Mouse (Mus musculus): ENCODE data around the gene Wdr83. TPM values are rescaled to one million over a fixed set of nuclear protein-coding genes. Genes with fewer than 3 reads are reported as not detected.

The Wdr83 gene
- 2.3 TPM for polyA plus RNA-seq (2014; fragmentation: Illumina TruSeq; extraction: RNeasy Lipid Tissue Mini Kit (QIAGEN cat#74804); ENCODE audit: low read depth, low replicate concordance)

DNA sequence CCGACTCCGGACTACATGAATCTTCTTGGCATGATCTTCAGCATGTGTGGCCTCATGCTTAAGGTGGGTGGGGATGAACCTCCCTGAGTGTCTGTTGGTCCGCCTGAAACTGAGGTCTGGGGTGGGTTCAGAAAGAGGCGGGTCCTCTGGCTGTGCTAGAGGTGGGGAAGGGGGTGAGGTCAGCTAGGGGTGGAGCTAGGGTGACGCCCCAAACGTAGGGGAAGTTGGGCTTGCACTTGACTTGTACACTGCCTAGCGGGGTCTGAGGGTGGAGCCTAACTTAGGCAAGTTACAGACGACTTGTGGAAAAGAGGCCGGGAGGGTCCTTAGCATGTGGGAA lies at the start of gene Wdr83:
Gene Wdr83, minus strand, starts transcription at position 91 of the 340 bp plus-strand sequence.

DNA sequence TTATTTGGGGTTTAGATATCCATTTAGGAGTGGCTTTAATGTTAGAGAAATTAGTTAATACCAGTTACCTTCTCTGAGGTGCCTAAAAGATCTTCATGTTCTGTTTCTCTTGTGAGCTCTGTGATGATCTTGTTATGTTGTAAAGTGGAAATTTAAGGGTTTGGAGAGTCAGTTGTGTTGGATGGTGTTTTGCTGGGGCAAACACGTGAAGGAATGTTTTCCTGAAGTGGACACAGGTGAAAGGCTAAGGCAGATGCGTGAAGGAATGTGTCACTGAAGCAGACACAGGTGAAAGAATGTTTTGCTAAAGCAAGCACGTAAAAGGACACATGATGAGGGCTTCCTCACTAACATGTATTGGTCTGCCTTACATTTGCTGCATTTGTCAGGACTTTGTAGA lies 41.9 kb upstream of the Wdr83 start, which contains the start of gene Zfp791:
Gene Zfp791, minus strand, starts transcription at position 101 of the 400 bp plus-strand sequence.

DNA sequence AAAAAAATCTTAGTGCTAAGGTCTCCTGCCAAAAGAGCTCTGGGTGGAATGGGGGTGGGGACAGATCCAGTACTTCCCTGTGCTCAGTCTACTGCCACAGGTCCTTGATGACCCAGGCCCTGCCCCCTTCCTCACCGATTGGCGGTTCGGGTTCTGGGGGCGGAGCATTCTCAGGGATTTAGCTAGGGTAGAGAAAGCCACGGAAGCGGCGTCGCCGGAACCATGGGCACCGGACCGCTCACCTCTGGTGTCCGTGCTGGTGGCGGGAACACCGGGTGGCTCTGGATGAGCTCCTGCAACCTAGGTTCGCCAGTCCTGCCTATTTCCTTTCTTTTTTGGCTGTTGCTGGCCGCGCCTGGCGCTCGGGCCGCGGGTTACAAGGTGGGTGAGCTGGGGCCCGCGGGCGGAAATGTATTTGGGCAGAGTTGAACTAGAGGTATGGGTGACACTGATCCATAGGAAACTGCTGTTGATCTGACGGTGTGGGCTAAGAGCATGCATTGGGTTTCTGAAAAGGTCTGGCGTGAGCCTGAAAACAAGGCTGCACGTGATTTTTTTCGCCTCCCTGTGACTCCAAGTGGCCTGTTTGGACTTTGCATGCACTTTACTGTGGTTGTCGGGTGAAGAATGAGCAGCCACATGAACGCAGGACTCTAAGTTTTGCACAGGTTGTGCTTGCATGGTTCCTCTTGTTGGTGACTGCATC lies 2.2 kb upstream of the Wdr83 start, which contains the start of gene Man2b1:
Gene Man2b1, plus strand, starts transcription at position 163 of the 706 bp plus-strand sequence.

DNA sequence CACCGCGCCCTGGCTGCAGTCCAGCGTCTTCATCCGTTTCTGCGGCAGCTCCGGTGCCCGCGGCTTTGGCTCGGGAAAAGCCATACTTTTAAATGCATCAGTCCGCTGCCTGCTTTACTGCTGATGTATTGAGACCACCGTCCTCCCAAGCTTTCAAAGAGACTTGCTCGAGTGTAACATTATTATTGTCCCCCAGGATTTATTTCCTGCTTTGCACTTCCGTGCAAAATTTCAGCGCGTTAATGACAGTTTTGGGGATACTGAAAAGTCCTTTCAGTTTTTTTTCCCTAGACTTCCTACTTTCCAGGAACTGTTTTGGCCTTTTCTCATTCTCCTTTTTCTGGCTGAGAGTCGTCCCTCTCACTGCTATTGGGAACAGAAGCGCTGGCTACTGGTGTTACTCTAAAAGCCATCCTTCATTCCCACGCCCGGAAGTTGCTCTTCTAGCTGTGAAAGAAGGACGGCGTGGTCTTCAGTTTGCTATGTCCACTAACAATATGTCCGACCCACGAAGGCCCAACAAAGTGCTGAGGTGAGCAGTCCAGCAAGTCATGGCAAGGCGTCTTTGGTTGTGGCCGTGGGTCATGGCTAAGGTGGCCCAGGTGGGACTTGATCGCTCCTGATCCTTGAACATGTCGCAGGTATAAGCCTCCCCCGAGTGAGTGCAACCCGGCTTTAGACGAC lies 432 bp downstream of the Wdr83 start, which contains the start of gene Wdr83os:
Gene Wdr83os, plus strand, starts transcription at position 209 of the 684 bp plus-strand sequence.

DNA sequence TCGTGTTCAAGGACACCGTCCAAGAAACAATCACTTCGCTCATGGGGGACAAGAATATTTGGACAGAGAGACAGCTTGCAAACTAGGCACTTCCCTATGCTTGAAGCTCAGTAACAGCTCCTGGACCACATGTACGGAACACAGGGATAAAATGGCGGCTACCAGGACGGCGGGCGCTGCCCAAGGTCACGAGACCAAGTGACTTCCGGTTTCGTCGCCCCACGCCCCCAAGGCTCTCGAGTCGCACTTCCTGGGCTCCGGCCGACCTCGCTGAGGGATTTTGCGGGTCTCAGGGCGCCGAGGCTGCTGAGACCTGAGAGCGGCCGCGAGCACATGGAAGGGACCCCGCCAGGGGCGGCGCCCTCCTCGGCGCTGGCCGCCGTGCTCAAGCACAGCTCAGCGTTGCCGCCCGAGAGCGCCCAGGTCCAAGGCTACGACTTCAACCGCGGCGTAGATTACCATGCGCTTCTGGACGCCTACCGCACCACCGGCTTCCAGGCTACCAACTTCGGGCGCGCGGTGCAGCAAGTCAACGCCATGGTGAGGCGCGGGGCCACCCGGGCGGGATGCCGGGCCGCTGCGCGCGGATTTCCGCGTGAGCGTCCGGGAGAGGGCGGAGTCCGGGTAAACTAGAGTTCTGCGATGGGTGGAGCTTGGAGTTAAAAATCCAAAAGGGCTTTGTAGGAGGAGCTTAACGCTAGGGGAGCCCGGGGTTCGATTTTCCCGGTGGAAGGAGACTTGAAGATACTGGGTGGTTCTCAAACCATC lies 9.4 kb downstream of the Wdr83 start, which contains the start of gene Dhps:
Gene Dhps, plus strand, starts transcription at position 244 of the 768 bp plus-strand sequence.

DNA sequence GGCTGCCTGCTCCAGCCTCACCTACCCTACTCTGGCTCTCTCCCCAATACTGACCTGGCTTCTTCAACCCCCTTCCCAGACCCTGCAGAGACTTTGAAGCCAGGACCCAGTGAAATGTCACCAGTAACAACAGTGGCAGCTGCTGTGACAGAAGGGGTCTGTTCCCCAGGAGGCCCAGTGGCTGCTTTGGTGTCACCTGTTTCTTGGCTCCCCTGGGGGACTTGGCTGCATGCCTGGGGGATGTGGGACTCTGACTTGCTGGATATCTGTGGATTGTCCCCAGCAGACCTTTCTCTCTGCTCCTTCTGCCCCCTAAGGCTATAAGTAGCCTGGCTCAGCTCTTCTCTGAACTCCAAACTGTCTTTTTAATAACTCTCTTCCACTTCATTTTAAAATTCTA lies 13.1 kb downstream of the Wdr83 start, which contains the start of gene Gm5741:
Gene Gm5741, minus strand, starts transcription at position 1 of the 400 bp plus-strand sequence.

DNA sequence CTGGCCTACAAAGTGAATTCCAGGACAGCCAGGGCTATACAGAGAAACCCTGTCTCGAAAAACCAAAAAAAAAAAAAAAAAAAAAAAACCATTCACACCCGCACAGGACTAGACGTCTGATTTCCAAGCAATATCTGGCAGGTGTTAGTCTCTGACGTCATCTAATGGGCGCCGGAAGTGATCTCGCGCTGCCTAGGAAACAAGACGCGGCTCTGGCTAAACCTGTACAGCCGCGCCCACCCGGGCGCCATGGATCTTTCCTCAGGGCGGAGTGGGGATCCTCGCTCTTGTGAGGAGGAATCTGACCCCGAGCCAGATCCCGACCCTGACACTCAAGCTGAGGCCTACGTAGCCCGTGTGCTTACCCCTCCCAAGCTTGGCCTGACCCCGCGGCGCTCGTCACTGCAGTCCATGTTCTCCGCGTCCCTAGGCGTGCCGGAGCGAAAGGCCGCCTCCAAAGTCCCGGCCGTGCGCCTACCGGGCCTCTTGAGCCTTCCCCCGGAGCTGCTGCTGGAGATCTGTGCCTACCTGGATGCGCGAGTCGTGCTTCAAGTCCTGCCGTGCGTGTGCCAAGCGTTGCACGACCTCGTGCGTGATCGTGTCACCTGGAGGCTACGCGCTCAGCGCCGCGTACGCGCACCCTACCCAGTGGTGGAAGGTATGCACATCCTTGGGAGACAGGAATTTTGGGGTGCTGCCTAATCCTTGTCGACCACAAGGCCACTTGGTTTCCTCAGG lies 21.1 kb downstream of the Wdr83 start, which contains the start of gene Fbxw9:
Gene Fbxw9, plus strand, starts transcription at position 177 of the 738 bp plus-strand sequence.

DNA sequence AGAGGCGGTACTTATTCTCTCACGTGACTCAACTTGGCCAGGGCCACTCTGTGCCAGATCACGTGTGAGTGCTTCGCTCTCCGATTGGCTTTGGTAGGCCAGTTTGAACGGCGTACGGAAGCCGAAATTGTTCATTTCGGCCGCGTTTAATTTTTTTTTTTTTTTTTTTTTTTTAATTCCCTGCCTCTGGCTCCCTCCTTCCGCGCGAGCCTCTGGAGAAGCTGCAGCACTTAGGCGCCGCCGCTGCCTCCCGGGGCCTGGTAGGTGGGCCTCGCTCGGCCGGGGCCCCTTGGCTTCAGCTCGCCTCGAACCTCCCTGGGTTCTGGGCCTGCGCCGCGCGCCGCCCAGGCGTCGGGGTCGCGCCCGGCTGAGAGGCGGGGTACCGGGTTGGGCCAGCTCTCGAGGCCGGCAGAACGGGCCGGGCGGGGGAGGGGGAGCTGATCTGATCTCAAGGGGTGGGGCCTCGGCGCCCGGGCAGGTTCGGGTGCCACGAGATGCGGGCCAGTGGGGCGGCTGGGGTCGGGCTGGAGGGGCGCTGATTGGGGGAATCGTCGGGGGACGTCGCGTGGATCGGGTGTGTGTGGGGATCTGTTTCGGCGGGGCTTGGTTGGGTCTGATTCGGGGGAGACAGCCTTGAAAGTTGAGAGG lies 44.3 kb downstream of the Wdr83 start, which contains the start of gene Tnpo2:
Gene Tnpo2, plus strand, starts transcription at position 198 of the 648 bp plus-strand sequence.

DNA sequence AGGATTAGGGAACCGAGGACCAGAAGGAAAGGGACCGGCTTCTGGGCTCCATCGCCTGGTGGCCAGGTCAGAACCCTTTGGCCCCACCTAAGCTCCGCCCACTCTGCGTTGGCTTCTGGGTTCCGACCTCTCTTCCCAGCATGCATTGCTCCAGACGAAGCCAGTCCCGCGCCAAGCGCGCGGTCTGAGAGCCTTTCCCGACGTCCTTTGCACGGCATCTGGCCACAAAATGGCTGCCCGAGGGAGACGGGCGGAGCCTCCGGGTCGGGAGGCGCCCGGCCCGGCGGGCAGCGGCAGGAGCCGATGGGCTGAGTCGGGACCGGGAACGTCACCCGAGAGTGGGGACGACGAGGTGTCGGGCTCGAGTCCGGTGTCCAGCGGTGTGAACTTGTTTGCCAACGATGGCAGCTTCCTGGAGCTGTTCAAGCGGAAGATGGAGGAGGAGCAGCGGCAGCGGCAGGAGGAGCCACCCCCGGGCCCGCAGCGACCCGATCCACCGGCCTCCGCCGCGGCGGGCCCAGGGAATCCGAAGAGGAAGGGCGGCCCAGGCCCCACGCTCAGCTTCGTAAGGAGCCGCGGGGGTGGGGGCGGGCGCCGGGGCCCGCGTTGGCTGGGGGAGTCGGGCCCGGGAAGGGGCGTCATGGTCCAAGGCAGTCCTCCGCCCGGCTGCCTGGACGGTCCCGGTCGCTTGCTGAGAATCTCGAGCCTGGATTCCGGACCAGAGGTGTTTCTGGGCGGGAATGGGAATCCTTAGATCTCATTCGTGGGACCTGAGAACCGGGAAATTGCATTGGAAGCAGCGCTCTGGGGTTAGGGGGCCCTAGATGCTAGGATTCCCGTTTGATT lies 54.2 kb downstream of the Wdr83 start, which contains the start of gene Trir:
Gene Trir, plus strand, starts transcription at position 154 of the 846 bp plus-strand sequence.

DNA sequence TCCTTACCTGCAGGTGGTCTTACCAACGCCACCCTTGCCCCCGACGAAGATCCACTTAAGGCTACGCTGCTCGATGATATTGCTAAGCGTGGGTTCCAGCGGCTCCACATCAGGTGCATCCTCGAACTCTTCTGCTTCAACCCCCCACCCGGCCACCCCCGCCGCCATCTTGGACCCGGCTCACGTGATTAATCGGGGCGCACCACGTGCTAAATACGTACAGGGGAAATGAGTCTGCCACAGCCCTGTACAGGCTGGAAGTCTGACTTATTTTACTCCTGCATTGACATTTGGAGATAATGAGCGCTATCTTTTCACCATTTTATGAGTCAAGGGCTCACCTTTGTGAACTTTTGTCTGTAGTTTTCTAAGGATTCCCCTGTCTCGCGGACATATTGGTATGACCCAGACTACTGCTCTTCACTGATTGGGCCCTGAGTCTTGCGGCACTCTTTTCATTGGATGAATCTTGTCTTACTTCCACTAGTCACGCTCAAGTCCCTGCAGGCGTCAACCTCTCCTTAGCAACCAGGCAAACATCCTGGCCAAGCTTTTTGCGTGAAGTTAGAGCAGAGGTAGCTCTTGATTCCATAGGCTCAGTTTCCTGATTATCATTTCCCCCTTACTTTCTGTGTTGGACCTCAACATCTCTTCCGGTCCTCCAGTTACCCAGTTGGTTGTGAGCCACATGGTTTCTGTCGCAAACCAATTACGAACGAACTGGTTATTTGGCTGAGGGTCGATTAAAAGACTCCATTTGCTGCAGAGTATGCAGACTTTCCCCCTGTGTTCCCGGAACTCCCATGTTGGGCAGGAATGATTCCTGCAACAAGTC lies 55.8 kb downstream of the Wdr83 start, which contains the start of gene Asna1:
Gene Asna1, minus strand, starts transcription at position 184 of the 835 bp plus-strand sequence.

Other genes starting within 250 kb of the Wdr83 start
- not detected for gene Gadd45gip1, start 249.8 kb downstream of the Wdr83 start, polyA plus RNA-seq (2014; fragmentation: Illumina TruSeq; extraction: RNeasy Lipid Tissue Mini Kit (QIAGEN cat#74804); ENCODE audit: low read depth, low replicate concordance)
- 3.5 TPM for gene Rad23a, start 240.6 kb downstream of the Wdr83 start, polyA plus RNA-seq (2014; fragmentation: Illumina TruSeq; extraction: RNeasy Lipid Tissue Mini Kit (QIAGEN cat#74804); ENCODE audit: low read depth, low replicate concordance)
- 862 TPM for gene Calr, start 234.4 kb downstream of the Wdr83 start, polyA plus RNA-seq (2014; fragmentation: Illumina TruSeq; extraction: RNeasy Lipid Tissue Mini Kit (QIAGEN cat#74804); ENCODE audit: low read depth, low replicate concordance)
- gene Farsa, start 224.3 kb downstream of the Wdr83 start, polyA plus RNA-seq (2014; fragmentation: Illumina TruSeq; extraction: RNeasy Lipid Tissue Mini Kit (QIAGEN cat#74804); ENCODE audit: low read depth, low replicate concordance) = 1.3 TPM
- 6.0 TPM for gene Syce2, start 209.2 kb downstream of the Wdr83 start, polyA plus RNA-seq (2014; fragmentation: Illumina TruSeq; extraction: RNeasy Lipid Tissue Mini Kit (QIAGEN cat#74804); ENCODE audit: low read depth, low replicate concordance)
- 302 TPM for gene Gcdh, start 187.4 kb downstream of the Wdr83 start, polyA plus RNA-seq (2014; fragmentation: Illumina TruSeq; extraction: RNeasy Lipid Tissue Mini Kit (QIAGEN cat#74804); ENCODE audit: low read depth, low replicate concordance)
- not detected for gene Klf1, start 179.4 kb downstream of the Wdr83 start, polyA plus RNA-seq (2014; fragmentation: Illumina TruSeq; extraction: RNeasy Lipid Tissue Mini Kit (QIAGEN cat#74804); ENCODE audit: low read depth, low replicate concordance)
- gene Dnase2a, start 172.7 kb downstream of the Wdr83 start, polyA plus RNA-seq (2014; fragmentation: Illumina TruSeq; extraction: RNeasy Lipid Tissue Mini Kit (QIAGEN cat#74804); ENCODE audit: low read depth, low replicate concordance) = 7.1 TPM
- gene Mast1, start 143.9 kb downstream of the Wdr83 start, polyA plus RNA-seq (2014; fragmentation: Illumina TruSeq; extraction: RNeasy Lipid Tissue Mini Kit (QIAGEN cat#74804); ENCODE audit: low read depth, low replicate concordance) = not detected
- gene Rtbdn, start 134.3 kb downstream of the Wdr83 start, polyA plus RNA-seq (2014; fragmentation: Illumina TruSeq; extraction: RNeasy Lipid Tissue Mini Kit (QIAGEN cat#74804); ENCODE audit: low read depth, low replicate concordance) = not detected
- gene Gm49661, start 111.9 kb downstream of the Wdr83 start, polyA plus RNA-seq (2014; fragmentation: Illumina TruSeq; extraction: RNeasy Lipid Tissue Mini Kit (QIAGEN cat#74804); ENCODE audit: low read depth, low replicate concordance) = not detected
- gene Prdx2, start 111.7 kb downstream of the Wdr83 start, polyA plus RNA-seq (2014; fragmentation: Illumina TruSeq; extraction: RNeasy Lipid Tissue Mini Kit (QIAGEN cat#74804); ENCODE audit: low read depth, low replicate concordance) = 35.9 TPM
- gene Rnaseh2a, start 111.5 kb downstream of the Wdr83 start, polyA plus RNA-seq (2014; fragmentation: Illumina TruSeq; extraction: RNeasy Lipid Tissue Mini Kit (QIAGEN cat#74804); ENCODE audit: low read depth, low replicate concordance) = 1.1 TPM
- not detected for gene Junb, start 102.6 kb downstream of the Wdr83 start, polyA plus RNA-seq (2014; fragmentation: Illumina TruSeq; extraction: RNeasy Lipid Tissue Mini Kit (QIAGEN cat#74804); ENCODE audit: low read depth, low replicate concordance)
- 16.4 TPM for gene Hook2, start 90.7 kb downstream of the Wdr83 start, polyA plus RNA-seq (2014; fragmentation: Illumina TruSeq; extraction: RNeasy Lipid Tissue Mini Kit (QIAGEN cat#74804); ENCODE audit: low read depth, low replicate concordance)
- gene Best2, start 66.8 kb downstream of the Wdr83 start, polyA plus RNA-seq (2014; fragmentation: Illumina TruSeq; extraction: RNeasy Lipid Tissue Mini Kit (QIAGEN cat#74804); ENCODE audit: low read depth, low replicate concordance) = not detected
- 16.8 TPM for gene Asna1, start 56.0 kb downstream of the Wdr83 start, polyA plus RNA-seq (2014; fragmentation: Illumina TruSeq; extraction: RNeasy Lipid Tissue Mini Kit (QIAGEN cat#74804); ENCODE audit: low read depth, low replicate concordance)
- gene Trir, start 54.5 kb downstream of the Wdr83 start, polyA plus RNA-seq (2014; fragmentation: Illumina TruSeq; extraction: RNeasy Lipid Tissue Mini Kit (QIAGEN cat#74804); ENCODE audit: low read depth, low replicate concordance) = 15.0 TPM
- gene Tnpo2, start 44.4 kb downstream of the Wdr83 start, polyA plus RNA-seq (2014; fragmentation: Illumina TruSeq; extraction: RNeasy Lipid Tissue Mini Kit (QIAGEN cat#74804); ENCODE audit: low read depth, low replicate concordance) = 4.2 TPM
- gene Fbxw9, start 21.3 kb downstream of the Wdr83 start, polyA plus RNA-seq (2014; fragmentation: Illumina TruSeq; extraction: RNeasy Lipid Tissue Mini Kit (QIAGEN cat#74804); ENCODE audit: low read depth, low replicate concordance) = 0.89 TPM
- not detected for gene Gm5741, start 13.3 kb downstream of the Wdr83 start, polyA plus RNA-seq (2014; fragmentation: Illumina TruSeq; extraction: RNeasy Lipid Tissue Mini Kit (QIAGEN cat#74804); ENCODE audit: low read depth, low replicate concordance)
- 9.5 TPM for gene Dhps, start 9.5 kb downstream of the Wdr83 start, polyA plus RNA-seq (2014; fragmentation: Illumina TruSeq; extraction: RNeasy Lipid Tissue Mini Kit (QIAGEN cat#74804); ENCODE audit: low read depth, low replicate concordance)
- 6.1 TPM for gene Wdr83os, start 566 bp downstream of the Wdr83 start, polyA plus RNA-seq (2014; fragmentation: Illumina TruSeq; extraction: RNeasy Lipid Tissue Mini Kit (QIAGEN cat#74804); ENCODE audit: low read depth, low replicate concordance)
- 7.5 TPM for gene Man2b1, start 2.0 kb upstream of the Wdr83 start, polyA plus RNA-seq (2014; fragmentation: Illumina TruSeq; extraction: RNeasy Lipid Tissue Mini Kit (QIAGEN cat#74804); ENCODE audit: low read depth, low replicate concordance)
- 5.5 TPM for gene Zfp791, start 41.8 kb upstream of the Wdr83 start, polyA plus RNA-seq (2014; fragmentation: Illumina TruSeq; extraction: RNeasy Lipid Tissue Mini Kit (QIAGEN cat#74804); ENCODE audit: low read depth, low replicate concordance)
- gene Cks1brt, start 70.6 kb upstream of the Wdr83 start, polyA plus RNA-seq (2014; fragmentation: Illumina TruSeq; extraction: RNeasy Lipid Tissue Mini Kit (QIAGEN cat#74804); ENCODE audit: low read depth, low replicate concordance) = not detected
- gene Olfr371, start 144.7 kb upstream of the Wdr83 start, polyA plus RNA-seq (2014; fragmentation: Illumina TruSeq; extraction: RNeasy Lipid Tissue Mini Kit (QIAGEN cat#74804); ENCODE audit: low read depth, low replicate concordance) = not detected
- 24.8 TPM for gene Orc6, start 218.3 kb upstream of the Wdr83 start, polyA plus RNA-seq (2014; fragmentation: Illumina TruSeq; extraction: RNeasy Lipid Tissue Mini Kit (QIAGEN cat#74804); ENCODE audit: low read depth, low replicate concordance)
- 485 TPM for gene Vps35, start 218.5 kb upstream of the Wdr83 start, polyA plus RNA-seq (2014; fragmentation: Illumina TruSeq; extraction: RNeasy Lipid Tissue Mini Kit (QIAGEN cat#74804); ENCODE audit: low read depth, low replicate concordance)